Mouse (Mus musculus): Measurements from ENCODE around the gene F12. TPM values are rescaled to one million over a fixed set of nuclear protein-coding genes. Genes with fewer than 3 reads are reported as not detected.
A peak's percentile ranks its signal among the peaks of the same experiment; 100 is the strongest.

The F12 gene
- total RNA-seq, 2 experiments from 2014 or later = 0.32 to 0.36 TPM

DNA sequence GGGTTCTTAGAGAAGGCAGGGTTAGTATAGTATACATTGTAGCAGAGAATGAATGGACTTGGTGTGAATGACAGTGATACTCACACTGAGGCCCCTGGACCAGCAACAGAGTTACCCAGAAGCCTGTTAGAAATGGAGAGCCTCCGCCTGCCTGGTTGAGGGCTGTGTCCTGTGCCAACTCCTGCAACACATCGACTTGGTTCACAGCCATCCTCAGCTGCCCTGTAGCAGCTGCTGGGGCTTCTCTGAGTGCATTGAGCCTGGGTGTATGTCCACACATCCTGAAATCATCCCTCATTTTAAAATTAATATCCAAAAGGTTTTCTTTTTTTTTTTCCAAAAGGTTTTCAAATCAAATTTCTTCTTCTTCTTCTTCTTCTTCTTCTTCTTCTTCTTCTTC is 50.7 kb downstream of the F12 start:
- DNase-seq (ENCODE audit: low spot score in 2 of 2) = no peak

DNA sequence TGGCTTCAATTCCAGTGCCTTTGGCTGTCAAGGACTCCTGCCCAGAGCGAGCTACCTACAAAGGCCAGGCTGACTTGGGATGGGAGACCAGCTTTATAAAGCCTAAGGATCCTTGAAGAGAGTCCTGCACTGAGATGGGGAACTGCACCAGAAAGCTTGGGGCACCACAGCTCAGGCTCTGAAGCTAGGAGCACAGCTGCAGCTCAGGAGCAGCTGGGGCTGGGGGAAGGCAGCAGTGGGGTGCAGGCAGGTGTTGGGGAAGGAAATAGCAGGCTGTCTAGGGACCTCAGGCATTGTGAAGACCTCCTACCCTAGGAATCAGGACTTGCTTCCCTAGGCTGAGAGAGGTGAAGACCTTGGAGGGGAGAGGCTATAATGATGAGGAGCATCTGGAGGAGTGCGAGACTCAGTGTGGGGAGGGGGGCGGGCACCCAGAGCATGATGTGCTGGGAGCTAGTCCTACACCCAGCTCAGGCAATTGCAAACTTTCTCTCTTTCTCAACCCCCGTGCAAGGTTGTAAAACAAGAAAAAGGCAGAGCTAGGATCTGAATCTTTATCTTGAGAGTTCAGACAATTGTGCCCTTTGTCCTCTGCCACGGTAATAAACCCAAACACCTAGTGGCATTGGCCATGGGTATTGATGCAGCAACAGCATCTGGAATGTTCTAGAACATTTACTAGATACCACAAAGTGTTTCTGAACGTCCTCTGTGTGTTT is 52.2 kb downstream of the F12 start:
- DNase-seq (ENCODE audit: low spot score in 2 of 2) = no peak

DNA sequence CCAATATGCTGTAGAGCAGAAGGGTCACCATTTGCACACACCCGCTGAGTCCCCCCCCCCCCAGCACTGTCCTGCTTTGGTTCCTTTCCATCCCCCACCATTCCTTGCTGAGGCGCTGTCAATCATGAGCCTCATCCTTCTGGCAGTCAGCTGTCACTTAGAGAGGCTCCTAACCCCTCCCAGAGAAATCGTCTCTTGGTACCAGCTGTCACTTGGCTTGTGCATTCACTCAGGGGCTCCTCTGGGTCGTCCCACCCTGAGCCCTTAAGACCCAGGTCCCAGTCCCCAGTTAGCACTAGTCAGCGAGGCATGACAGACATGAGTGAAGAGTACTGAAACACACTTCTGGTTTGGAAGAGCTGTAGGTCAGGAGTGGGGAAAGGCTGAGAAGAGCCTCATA is 54.9 kb downstream of the F12 start:
- DNase-seq (ENCODE audit: low spot score in 2 of 2) = peak in 1 of 2 experiments; percentile 39

DNA sequence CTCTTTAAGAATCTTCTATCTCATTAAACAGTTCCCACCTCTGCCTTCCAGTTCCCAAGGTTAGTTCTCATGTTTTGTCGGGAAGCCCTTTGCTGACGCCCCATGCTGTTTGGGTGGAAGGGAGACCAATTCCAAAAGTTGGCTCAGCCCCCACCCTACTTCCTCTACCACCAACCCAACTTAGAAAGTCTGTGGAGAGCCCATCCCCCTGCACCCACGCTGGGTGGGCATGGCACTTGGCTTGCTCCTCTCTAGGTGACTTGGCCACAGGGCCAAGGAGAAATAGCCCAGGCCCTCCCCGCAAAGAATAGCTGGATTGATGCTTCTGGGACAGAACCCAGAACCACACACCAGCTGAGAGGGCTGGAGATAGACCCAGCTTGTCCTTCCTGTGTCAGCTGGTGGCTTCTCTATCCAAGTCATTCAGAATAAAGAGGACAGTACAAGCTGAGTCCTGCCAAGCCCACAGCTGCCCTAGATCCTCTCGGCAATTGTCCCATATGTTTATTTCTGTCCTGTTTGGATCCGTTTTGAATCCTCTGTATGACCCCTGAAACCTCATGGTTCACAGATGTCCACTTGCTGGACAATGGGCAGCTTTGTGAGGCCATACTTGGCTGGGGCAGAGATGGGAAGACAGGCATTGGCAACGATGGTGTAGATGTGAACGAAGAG is 55.4 kb downstream of the F12 start:
- peak; percentile 45 to 74 for DNase-seq (ENCODE audit: low spot score in 2 of 2)

DNA sequence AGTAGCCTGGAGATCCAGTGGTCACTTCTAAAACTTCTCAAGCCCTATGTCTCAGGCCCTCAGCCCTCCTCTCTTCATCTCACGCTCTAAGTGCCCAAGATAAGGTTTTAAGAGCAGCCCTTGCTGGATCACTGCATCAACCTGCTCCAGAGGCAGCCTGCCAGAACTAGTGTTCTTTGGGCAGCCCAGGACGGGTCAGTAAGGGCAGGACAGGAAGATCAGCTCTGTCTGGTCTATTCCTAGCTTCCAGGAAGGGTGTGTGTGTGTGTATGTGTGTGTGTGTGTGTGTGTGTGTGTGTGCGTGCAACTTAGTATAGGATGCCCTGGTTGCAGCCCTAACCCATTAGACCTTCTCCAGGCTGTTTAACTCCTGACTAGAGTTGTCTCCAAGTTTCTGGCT is 56.4 kb downstream of the F12 start:
- no peak for DNase-seq (ENCODE audit: low spot score in 2 of 2)

DNA sequence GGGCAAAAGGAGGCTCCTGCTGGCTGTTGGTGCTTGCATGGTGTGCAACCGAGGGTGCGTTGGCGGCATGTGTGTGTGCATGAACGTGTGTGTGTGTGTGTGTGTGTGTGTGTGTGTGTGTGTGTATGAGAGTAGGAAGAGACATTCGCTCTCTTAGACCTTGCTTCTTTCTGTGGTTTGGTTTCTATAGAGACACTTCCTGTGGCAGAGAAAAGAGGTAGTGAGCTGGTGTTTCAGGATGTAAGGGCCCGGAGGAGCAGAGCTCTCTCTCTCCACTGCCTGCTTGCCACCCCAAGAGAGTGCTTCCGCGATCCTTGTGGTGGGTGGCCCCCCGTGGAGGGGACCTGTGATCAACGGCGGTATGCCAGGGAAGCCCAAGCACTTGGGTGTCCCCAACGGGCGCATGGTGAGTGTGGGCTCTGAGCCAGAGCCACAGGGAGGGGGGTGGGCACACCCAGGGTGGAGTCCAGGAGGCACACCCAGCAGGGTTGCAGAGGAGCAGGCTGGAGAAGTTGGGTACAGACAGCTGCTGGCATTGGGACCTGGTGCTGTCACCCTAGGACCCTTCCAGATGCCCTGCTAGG is 57.0 kb downstream of the F12 start, which contains the start of gene Rgs14:
Gene Rgs14, plus strand, starts transcription at position 202 of the 584 bp plus-strand sequence.
- DNase-seq (ENCODE audit: low spot score in 2 of 2) = peak; percentile 34 to 69

DNA sequence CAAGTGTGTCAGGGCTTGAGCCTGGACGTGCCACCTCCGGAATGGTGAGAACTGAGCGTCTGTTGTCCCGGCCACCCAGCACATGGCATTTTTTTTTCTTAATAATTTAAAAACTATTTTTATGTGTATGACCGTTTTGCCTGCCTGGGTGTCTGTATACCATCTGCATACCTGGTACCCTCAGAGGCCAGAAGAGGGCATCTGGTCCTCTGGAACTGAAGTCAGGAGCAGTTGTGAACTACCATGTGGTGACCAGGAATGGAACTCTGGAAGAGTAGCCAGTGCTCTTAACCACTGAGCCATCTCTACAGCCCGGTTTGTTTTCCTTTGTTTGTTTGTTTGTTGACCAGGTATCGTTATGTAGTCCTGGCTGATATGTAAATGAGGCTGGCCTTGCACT is 58.2 kb downstream of the F12 start:
- no peak for DNase-seq (ENCODE audit: low spot score in 2 of 2)

Small RNA genes within 50 kb of the gene (microRNA-seq; reads per million reads assigned to microRNA genes)
- gene Mir6943 = 3.1 to 6.2 reads per million in 2 experiments

Other genes starting within 250 kb of the F12 start
- gene Nsd1, start 217.0 kb downstream of the F12 start, total RNA-seq (2021) = 100 to 1,000 TPM; 111 to 124 TPM
- 100 to 1,000 TPM; 147 to 149 TPM for gene Prelid1, start 106.3 kb downstream of the F12 start, total RNA-seq (2021)
- gene Rab24, start 104.8 kb downstream of the F12 start, total RNA-seq (2021) = 10 to 100 TPM; 79.1 to 82.6 TPM
- 1 to 10 TPM in 1 of 2 experiments, under 1 TPM in 1; 0.79 to 1.2 TPM for gene Mxd3, start 97.0 kb downstream of the F12 start, total RNA-seq (2021)
- 10 to 100 TPM; 65.9 to 66.8 TPM for gene Lman2, start 64.0 kb downstream of the F12 start, total RNA-seq (2021)
- 100 to 1,000 TPM; 103 to 112 TPM for gene Rgs14, start 57.1 kb downstream of the F12 start, total RNA-seq (2021)
- not detected for gene Slc34a1, start 28.6 kb downstream of the F12 start, total RNA-seq (2021)
- gene Pfn3, start 11.6 kb downstream of the F12 start, total RNA-seq (2021) = under 1 TPM in 1 of 2 experiments, not detected in 1; 0.68 TPM
- 10 to 100 TPM; 60.3 to 63.2 TPM for gene Grk6, start 18.3 kb upstream of the F12 start, total RNA-seq (2021)
- 10 to 100 TPM; 75.6 to 79.2 TPM for gene Prr7, start 37.5 kb upstream of the F12 start, total RNA-seq (2021)
- 100 to 1,000 TPM; 359 to 362 TPM for gene Dbn1, start 61.3 kb upstream of the F12 start, total RNA-seq (2021)
- 10 to 100 TPM; 93.2 to 99.5 TPM for gene Pdlim7, start 86.9 kb upstream of the F12 start, total RNA-seq (2021)
- gene Dok3, start 102.5 kb upstream of the F12 start, total RNA-seq (2021) = 10 to 100 TPM; 14.5 to 16.4 TPM
- gene Ddx41, start 109.9 kb upstream of the F12 start, total RNA-seq (2021) = 10 to 100 TPM; 56.0 to 56.2 TPM
- gene Fam193b, start 144.3 kb upstream of the F12 start, total RNA-seq (2021) = 10 to 100 TPM; 77.6 to 79.0 TPM
- gene Tmed9, start 146.9 kb upstream of the F12 start, total RNA-seq (2021) = 100 to 1,000 TPM; 134 to 146 TPM
- 10 to 100 TPM; 25.9 to 26.7 TPM for gene B4galt7, start 173.1 kb upstream of the F12 start, total RNA-seq (2021)
- 10 to 100 TPM; 43.3 to 47.6 TPM for gene Caml, start 196.2 kb upstream of the F12 start, total RNA-seq (2021)
- gene Ddx46, start 208.2 kb upstream of the F12 start, total RNA-seq (2021) = 10 to 100 TPM; 38.4 to 44.6 TPM